Mouse (Mus musculus) brain, embryonic 14.5 days (tissue): ENCODE data around the gene Cotl1.

Source experiments
- CTCF ChIP-seq: fragments of 200-500 bp; IDR thresholded peaks from 2 replicates; pipeline ENCODE4 v1.5.1; 2012; ENCODE audit warnings: inconsistent platforms, mild to moderate bottlenecking, moderate library complexity, borderline replicate concordance; ENCODE audit not compliant: insufficient read depth, insufficient read length; ENCODE audit errors: extremely low read depth
- POLR2A ChIP-seq: fragments of 200-500 bp; IDR thresholded peaks from 2 replicates; pipeline ENCODE4 v1.6.1; 2012; ENCODE audit warnings: mild to moderate bottlenecking, inconsistent platforms, borderline replicate concordance; ENCODE audit not compliant: poor library complexity, insufficient read depth, insufficient read length, severe bottlenecking; ENCODE audit errors: extremely low read depth

DNA sequence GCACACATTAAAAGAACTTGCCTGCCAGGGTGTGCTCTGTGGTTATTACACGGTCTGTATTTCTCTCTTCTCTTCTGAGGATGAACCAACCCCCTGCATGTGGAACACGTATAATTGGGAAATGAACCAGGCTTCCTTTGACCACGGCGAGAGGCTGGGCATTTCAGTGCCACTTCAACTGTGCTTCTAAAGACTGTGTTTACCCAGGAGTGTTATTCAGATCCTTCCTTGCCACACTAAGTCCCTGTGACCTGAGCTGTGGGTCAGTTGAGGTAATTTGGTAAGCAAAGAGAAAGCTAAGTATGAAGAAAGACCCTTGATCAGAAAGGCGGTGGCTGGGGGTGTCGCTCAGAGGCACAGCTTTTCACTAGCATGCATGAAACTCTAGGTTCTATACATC, 41.0 kb upstream of the Cotl1 start:
- TF ChIP-seq CTCF: no peak
- no peak for TF ChIP-seq POLR2A
